Mouse (Mus musculus): ENCODE measurements around the gene Dohh.
A peak's percentile ranks its signal among the peaks of the same experiment; 100 is the strongest.

Dohh gene

DNA sequence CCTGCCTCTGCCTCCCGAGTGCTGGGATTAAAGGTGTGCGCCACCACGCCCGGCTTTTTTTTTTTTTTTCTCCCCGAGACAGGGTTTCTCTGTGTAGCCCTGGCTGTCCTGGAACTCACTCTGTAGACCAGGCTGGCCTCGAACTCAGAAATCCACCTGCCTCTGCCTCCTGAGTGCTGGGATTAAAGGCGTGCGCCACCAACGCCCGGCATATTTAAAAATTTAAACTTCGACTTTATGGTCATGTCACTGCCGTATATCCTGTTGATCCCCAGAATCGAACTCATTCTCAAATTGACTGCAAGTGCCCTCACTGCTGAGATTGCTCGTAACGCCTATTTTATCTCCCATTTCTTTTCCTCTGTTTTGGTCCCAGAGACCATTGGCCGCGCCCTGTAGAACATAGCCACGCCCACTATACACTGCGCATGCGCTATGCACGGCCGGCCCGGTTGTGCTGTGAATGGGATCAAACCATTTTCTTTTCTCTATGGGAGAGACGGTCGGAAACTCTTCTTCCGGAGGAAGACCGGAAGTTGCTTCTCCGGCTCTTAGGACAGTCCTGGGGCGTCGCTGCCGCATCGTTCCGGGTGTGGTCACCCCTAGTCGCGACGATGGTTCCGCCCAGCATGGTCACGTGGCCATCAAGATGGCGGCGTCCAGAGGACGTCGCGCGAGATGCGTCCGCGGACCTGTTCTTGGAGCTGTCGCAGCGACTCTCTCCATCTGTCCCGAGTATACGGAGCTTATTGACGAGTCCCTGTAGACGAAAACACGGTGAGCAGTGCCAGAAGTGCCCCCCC is at the start of gene Dohh, which contains the start of gene Gm48551:
Gene Dohh (plus strand): TSS at position 627 of the 803 bp plus-strand sequence.
Gene Gm48551 (plus strand): TSS at position 665 of the 803 bp plus-strand sequence.
- DNase-seq (ENCODE audit: low spot score in 2 of 2) = peak; percentile 98 to 99

DNA sequence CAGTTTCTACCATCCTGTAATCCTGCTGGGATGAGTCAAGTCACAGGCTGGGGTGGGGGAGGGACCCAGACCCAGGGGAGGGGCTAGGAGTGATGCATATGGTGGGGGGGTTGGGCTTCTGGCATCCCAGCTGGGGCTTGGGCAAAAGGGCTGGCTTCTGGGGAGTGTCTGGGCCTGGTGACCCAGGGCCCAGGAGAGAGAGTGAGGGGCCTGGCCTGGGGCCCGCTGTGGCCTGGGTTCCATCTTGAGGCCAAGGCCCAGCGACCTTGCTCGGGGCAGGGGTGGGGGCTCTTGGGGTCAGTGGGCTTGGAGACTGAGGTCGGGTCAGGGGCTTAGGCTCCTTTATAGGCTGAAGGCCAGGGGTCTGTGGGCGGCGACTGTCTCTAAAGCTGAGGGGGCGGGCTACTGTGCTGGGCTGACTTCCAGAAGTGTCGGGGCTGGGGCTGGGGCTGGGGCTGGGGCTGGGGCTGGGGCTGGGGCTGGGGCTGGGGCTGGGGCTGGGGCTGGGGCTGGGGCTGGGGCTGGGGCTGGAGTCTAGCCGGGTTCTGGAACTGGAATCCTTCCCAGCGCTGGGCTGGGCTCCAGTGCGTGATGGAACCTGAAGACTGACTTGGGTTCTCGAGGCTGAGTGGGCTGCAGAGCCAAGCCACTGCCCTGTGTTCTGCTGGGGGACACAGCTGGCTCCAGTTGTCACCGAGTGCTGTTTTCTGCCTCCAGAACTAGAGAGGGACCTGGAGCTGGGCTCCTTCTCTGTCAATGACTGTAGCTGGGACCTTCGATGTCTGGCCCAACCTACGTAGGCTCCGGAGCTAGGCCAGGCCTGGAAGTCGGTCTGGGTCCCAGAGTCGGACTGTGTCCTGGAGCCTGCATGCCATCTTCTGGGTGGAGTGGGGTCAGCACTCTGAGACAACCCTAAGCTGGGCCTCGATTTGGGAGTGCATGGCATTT is 48.6 kb upstream of the Dohh start:
- DNase-seq (ENCODE audit: low spot score in 2 of 2) = no peak

DNA sequence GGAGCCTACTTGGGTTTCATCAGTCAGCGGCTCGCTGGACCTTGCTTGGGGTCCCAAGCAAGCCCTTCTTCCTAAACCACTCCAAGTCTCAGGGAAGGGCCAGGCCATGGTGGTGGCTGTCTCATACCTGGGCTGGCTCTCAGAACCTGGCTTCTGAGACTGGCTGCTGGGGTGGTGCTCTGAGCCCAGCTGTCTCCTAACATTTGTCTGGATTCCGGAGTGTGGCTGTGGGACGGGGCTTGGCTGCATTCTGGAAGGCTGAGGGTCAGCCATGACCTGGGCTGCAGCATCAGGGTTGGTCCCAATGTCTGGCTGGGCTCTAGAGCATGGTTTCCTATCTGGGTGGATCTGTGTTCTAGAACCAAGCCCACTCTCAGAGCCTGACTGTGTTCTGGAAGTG is 47.7 kb upstream of the Dohh start:
- DNase-seq (ENCODE audit: low spot score in 2 of 2) = no peak

DNA sequence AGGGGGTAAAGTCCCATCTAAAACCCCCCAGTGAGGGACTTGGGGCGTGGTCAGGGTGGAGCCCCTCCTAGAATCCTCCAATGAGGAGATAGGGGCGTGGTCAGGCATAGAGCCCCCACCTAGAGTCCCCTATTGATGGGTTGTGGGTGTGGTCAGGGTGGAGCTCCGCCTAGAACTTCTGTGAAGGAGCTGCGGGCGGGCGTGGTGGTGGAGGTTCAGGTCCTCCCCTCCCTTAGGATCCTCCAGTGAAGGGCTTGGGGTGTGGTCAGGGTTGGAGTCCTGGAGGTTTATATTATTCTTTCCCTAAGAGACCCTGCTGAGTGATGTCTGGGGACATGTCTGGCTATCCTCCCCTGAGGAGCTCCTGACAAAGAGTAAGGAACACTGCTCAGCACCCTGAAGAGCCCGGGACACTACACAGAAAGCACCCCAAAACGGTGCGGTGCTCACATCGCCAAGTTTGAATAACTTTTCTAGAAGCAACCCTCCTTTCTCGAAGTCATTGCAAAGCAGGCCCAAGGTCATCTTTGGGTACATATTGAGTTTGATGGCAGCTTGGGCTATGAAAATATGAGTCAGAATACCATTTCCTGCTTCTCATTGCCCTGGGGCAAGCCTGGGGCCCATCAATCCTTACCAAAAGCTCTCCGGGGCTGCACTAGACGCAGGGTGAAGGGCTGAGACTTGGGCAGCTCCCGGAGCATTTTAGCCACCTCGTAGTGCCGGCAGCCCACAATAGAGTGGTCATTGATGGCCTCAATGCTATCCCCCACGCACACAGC is 43.5 kb upstream of the Dohh start:
- DNase-seq (ENCODE audit: low spot score in 2 of 2) = no peak

DNA sequence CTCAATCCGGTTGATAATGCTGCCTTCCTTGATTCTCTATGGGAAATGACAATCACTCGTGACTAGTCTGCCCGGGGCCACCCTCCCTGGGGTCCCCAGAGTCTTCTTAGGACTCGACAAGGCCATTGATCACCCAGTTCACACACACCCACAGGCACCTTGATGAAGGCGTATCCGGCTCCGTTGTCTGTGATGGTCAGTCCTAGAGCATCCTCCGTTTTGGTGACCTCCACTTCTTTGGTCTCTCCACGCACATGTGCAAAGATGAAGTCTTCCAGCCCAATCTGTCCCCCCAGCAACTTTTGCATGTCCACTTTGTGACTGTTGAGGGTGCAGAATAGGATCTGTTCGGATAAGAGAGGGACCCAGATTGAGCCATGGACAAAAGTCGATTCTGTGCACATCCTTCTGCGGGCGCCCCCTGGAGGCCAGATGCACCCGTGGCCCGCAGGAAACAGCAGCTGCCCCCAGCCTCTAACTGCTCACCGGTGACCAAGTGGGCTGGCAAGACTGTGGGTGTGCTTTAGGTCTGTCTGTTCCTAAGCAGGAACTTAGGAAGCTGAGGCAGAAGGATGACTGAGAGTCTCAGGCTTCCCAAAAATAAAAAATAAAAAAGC is 42.8 kb upstream of the Dohh start:
- DNase-seq (ENCODE audit: low spot score in 2 of 2) = peak in 1 of 2 experiments; percentile 78

DNA sequence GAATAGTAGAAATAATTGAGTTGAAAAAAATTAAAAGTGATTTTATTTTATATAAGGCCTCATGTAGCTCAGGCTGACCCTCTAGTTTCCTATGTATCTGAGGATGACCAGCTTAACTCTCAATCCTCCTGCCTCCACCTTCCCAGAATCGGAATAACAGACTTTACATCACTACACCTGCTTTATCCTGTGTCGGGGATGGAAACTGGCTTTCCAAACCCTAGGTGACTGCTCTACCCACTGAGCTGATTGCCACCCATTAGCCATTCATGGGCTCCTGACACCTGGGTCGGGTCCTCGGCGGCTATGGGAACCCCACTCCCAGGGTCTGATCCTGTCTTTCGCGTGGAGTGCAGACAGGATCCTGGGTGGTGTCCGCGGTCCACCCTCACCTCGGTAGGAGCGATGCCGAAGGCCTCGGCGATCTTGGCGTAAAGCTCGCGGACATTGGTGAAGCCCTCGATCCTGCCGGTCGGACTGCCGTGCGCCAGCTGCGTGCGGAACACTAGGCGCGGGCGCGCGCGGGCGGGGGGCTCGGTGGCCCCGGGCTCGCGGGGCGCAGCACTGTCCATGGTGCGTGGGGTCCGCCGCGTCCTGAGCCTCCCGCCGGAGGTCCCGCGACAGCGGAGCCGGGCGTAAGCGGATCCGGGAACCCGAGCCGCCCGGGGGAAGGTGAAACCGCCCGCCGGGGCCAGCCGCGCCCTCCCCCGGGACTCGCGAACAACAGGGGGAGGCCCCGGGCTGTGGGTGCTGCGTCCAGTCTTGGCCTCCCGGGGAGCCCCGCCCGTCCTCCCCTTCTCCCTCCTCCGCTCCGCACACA is 41.3 kb upstream of the Dohh start, which contains the start of gene Gipc3:
Gene Gipc3 (minus strand): TSS at position 581 of the 820 bp plus-strand sequence.
- no peak for DNase-seq (ENCODE audit: low spot score in 2 of 2)

DNA sequence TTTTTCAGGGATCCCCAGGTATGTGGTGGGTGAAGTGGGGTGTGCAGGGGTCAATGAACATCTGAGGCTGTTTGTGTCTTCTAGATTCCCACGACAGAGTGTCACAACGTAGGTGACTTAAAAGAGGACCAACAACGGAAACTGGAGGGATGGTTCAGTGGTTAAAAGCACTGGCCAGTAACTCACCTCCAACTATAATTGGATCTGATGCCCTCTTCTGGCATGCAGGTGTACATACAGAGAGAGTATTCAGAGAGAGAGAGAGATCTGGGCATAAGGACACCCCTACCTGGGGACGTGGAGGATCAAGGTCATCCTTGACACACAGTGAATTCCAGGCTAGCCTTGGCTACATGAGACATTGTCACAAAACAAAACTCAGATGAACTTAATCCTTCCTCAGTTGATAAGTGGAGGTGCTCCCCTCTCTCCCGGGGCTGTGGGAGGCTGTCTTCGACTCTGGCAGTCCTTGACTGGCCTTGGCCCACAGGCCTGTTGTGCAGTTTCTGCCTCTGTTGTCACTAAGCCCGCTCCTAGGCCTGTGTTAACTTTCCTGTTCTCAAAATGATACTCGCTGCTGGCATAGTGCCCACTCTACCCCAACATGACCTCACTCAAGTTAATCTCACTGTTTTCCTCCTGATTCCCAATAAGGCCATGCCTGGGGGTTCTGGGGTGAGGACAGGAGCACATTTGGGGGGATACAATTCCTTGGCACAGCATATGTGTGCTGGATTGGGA is 39.6 kb upstream of the Dohh start:
- no peak for DNase-seq (ENCODE audit: low spot score in 2 of 2)

DNA sequence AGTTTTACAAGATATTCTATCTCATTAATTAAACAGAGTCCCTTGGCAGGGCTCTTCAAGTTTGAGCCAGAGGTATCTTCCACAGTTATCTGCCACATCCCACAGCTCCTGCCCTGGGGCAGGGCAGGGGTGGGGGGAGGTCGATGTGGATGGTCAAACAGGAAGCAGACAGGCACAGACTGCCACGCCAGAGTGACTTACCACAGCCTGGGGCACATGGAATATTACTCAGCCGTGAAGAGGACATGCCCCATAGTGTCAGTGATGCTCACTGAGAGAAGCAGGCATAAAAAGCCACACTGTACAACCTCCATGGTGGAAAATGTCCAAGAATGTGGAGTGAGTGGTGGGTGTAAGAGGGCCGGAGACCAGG is 39.1 kb upstream of the Dohh start:
- no peak for DNase-seq (ENCODE audit: low spot score in 2 of 2)

DNA sequence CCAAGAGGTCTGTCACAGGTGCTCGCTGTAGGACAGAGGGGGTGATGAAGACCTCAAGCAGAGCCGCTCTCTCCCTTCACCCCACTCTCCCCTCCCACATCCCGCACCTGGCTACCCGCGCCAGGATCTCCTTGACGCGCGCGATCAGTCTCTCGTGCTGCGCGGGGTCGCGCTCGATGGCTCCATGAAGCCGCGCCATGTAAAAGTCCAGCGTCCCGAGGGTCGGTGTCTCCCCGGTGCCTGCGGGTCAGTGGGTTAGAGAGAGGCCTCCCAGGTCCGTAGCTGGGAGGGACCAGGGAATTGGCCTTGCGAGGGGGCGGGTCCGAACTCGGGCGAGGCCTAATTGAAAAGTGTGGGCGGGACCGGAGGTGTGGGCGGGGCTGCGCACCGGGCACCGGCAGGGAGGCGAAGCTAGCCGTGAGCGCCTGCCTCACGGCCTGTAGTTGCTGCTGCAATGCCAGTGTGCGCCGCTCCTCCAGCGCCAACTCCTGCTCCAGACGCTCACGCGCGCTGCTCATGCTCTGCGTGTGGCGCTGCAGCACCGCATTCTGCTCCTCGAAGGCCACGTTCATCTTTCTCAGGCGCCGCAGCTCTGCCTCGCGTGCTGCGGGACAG is 37.7 kb upstream of the Dohh start:
- peak in 1 of 2 experiments; percentile 54 for DNase-seq (ENCODE audit: low spot score in 2 of 2)

DNA sequence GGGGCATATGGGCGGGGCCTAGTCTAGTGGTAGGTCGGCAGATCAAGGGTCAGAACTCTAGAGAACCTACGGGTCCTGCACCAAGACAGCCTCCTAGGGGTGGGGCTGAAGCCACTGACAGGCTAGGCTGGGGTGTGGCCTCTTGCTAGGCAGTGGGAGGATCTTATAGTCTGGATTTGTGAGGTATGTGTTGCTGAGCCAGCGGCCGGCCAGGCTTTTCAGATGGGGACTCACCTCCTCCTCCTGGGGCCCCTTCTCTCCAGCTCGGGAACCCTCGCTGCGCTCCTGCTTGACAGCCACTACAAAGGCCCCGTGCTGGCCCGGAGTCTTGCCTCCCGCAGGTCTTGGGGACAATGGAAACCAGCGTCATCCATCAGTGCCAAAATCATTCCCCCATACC is 35.1 kb upstream of the Dohh start:
- no peak for DNase-seq (ENCODE audit: low spot score in 2 of 2)

DNA sequence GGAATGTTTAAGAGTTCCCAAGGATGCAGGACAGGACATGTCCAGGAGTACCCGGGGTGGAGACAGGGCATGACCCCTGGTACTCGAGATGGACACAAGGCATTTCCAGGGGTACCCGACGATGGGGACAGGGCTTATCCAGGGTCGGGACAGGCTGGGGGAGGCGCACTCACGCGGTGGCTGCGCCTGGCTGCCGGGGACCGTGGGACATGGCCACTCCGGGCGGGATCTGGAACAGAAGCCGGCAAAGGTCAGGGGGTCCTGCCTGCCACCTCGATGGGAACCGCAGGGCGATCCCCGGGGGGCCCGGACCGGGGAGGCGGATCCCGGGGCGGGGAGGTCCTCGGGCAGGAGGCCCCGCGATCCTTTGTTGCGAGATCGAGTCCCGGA is 34.3 kb upstream of the Dohh start:
- DNase-seq (ENCODE audit: low spot score in 2 of 2) = no peak

DNA sequence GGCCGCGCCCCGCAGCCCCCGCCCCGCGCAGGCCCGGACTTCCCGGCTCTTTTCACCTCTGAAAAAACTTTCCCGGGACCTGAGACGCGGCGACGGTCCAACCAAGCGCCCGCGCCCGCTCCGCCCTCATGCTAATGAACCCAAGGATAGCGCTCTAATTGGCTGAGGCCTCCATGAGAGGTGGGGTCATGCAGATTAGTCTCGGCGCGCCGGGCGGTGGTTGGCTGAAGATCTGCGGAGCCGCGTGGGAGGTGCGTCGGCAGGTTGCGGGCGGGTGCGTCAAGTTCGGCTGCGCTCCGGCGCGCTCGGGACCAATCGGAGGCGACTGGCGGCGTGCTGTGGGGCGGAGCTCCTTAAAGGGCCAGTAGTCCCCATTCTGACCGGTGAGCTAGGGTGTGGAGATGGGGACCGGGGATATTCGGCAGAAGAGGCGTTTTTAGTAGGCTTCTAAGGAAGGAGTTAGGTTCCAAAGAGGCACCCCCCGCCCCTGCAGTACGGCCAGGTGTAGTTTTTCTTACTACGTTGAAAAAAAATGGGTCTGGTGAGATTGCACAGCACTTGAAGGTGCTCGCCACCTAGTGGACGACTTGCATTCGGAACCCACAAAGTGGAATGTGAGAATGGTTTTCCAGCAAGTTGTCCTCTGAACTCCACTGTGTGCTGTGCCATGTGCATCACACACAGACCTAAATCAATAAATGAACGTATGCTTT is 33.7 kb upstream of the Dohh start, which contains the start of gene Hmg20b:
Gene Hmg20b (minus strand): TSS at position 130 of the 713 bp plus-strand sequence.
- DNase-seq (ENCODE audit: low spot score in 2 of 2) = peak; percentile 99

DNA sequence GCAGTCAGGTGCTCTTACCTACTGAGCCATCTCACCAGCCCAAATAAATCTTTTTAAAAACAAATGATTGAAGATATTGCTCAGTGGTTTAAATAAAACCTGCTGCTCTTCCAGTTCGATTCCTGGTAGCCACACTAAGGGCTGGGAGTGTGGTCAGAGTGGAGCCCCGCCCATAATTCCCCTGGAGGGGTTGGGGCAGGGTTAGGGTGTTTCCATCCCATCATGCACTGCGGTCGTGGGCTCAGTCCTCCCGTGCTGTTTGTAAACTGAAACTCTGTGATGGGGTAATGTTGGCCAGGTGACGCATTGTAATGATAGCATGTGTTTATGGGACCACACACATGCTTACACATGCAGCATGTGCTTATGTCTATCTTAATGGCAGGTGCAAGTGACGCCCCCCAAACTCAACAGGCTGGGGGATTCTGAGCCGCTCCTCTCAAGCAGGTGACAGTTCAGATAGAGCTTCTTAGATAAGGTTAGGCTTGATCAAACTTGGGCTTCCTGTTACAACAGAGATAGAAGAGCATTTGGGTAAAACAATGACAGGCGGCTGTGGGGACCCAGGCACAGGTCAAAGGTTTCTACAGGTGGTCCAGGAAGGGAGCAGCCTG is 32.4 kb upstream of the Dohh start:
- no peak for DNase-seq (ENCODE audit: low spot score in 2 of 2)

DNA sequence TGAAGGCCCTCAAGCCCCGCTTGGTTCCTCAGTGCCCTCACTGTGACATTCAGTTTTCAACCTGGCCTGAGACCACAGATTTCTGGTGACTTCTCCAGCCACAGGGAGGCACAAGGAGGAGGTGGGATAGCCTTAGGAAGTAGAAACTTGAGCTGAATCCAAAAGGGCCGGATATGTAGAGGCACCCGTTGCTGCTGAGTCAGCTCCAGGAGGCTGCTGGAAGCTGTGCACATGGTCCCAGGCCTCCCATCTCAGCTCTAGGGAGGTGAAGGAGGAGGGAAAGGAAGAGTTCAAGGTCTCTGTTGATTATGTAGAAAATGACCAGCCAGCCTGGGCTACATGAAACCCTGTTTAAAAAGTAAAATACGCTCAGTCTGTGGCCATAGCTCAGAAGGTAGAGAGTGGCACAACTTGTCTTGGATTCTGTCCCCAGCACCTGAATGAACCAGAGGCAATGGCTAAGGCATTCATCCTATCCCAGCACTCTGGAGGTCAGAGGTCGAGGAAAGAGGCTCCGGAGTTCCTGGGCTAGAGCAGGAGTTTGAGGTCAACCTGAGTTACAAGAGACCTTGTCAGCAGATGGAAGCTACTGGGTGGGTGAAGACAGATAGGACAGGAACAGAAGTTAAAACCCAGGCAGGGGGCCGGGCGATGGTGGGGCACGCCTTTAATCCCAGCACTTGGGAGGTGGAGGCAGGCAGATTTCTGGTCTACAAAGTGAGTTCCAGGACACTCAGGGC is 29.3 kb upstream of the Dohh start:
- no peak for DNase-seq (ENCODE audit: low spot score in 2 of 2)

DNA sequence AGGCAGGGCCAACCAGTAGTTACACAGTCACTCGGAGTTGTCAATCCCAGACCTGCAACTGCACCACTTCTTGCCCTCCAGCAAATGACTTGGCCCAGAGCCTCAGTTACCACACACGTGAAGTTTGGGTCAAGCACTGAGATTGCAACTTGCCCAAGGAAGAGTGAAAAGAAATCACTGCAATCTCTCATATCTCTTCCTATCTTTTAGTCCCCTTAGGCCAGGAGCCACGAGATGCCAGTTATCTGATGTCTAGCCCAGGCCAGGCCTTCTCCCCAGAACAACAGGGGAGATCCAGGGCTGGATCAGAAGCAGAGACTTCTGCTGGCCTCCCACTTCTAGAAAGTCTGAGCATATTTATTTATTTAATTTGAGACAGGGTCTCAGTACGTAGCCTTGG is 28.7 kb upstream of the Dohh start:
- no peak for DNase-seq (ENCODE audit: low spot score in 2 of 2)

DNA sequence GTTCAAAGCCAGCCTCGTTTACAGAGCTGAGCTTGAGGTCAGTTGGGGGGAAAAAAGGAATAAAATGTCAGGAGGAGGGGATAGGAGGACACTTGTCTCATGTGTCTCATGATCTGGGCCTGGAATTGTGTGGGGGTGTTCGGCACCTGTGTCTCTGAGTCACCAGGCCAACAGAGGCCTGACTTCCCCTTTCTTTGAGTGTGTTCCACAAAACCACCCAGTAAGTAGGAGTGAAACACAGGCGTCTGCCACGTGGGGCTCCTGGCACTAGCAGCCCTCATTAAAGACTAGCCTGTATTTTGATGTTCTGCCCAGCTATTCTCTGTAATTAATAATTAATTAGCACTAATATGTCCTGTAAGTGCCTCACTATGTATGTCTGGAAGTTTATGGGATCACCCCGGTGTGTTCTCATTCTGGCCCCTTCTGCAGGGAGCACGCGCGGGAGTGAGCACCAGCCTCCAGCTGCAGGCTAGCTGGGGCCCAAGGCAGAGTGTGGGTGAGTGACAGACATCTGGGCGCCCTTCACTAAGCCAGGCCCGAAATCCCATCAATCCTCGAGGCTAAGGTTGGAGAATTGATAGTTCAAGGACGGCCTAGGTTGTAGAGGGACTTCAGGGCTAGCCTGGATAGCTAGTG is 27.8 kb upstream of the Dohh start:
- DNase-seq (ENCODE audit: low spot score in 2 of 2) = no peak

Measured in cerebellum, postnatal 4 days (tissue).